Mouse (Mus musculus): ENCODE data around the gene Mast4. TPM values are rescaled to one million over a fixed set of nuclear protein-coding genes. Genes with fewer than 3 reads are reported as not detected.

The Mast4 gene
- total and polyA plus RNA-seq, 2 experiments, result 0.83 to 5.3 TPM

GRCm38 (mm10) chr13:102932434-102932833 lies 401.9 kb downstream of the Mast4 start:
- no peaks in the 10 kb centered on the region for H3K4me1 ChIP-seq (ENCODE audit: control insufficient read depth, insufficient read depth, low read length)
- no peak for TF ChIP-seq CTCF (IDR thresholded peaks at IDR 0.05; ENCODE audit: low read depth, low read length)
- no peak for TF ChIP-seq POLR2A (IDR thresholded peaks at IDR 0.05; ENCODE audit: extremely low read depth, insufficient read depth, low read length)
- DNase-seq (ENCODE audit: extremely low read depth, low read depth, low spot score), result no peak
- no peaks in the 10 kb centered on the region for H3K36me3 ChIP-seq (ENCODE audit: control insufficient read depth, insufficient read depth, low read length)
- no peaks in the 10 kb centered on the region for H3K79me2 ChIP-seq (ENCODE audit: control insufficient read depth, insufficient read depth, low read length)
- no peak overlapping the region for H3K27ac ChIP-seq (replicated peaks; ENCODE audit: insufficient read depth, low read depth, low read length)
- no peaks in the 10 kb centered on the region for H3K27me3 ChIP-seq (ENCODE audit: control insufficient read depth, insufficient read depth, low read length)
- WGBS, result 87% methylated on average over 9 of the region's 9 CpGs
- H3K9ac ChIP-seq (ENCODE audit: low read depth, low read length), result no peak overlapping the region
- no peak overlapping the region for H3K4me3 ChIP-seq (ENCODE audit: insufficient read depth, low read depth, low read length)

GRCm38 (mm10) chr13:102931951-102932350 lies 402.3 kb downstream of the Mast4 start:
- H3K9ac ChIP-seq (ENCODE audit: low read depth, low read length), result no peak overlapping the region
- H3K4me3 ChIP-seq (ENCODE audit: insufficient read depth, low read depth, low read length), result no peak overlapping the region
- no peaks in the 10 kb centered on the region for H3K27me3 ChIP-seq (ENCODE audit: control insufficient read depth, insufficient read depth, low read length)
- H3K4me1 ChIP-seq (ENCODE audit: control insufficient read depth, insufficient read depth, low read length), result no peaks in the 10 kb centered on the region
- WGBS, result 94% methylated on average over 1 of the region's 1 CpGs
- no peaks in the 10 kb centered on the region for H3K79me2 ChIP-seq (ENCODE audit: control insufficient read depth, insufficient read depth, low read length)
- H3K36me3 ChIP-seq (ENCODE audit: control insufficient read depth, insufficient read depth, low read length), result no peaks in the 10 kb centered on the region
- H3K27ac ChIP-seq (replicated peaks; ENCODE audit: insufficient read depth, low read depth, low read length), result no peak overlapping the region
- TF ChIP-seq POLR2A (IDR thresholded peaks at IDR 0.05; ENCODE audit: extremely low read depth, insufficient read depth, low read length) (no peak), CTCF (IDR thresholded peaks at IDR 0.05; ENCODE audit: low read depth, low read length) (no peak)
- no peak for DNase-seq (ENCODE audit: extremely low read depth, low read depth, low spot score)

GRCm38 (mm10) chr13:102925844-102926598 lies 408.3 kb downstream of the Mast4 start:
- DNase-seq (ENCODE audit: extremely low read depth, low read depth, low spot score), result peak; percentile 30
- Histone ChIP-seq H3K9ac (ENCODE audit: low read depth, low read length) (no peak overlapping the region), H3K79me2 (ENCODE audit: control insufficient read depth, insufficient read depth, low read length) (no peaks in the 10 kb centered on the region), H3K4me3 (ENCODE audit: insufficient read depth, low read depth, low read length) (no peak overlapping the region), H3K36me3 (ENCODE audit: control insufficient read depth, insufficient read depth, low read length) (no peaks in the 10 kb centered on the region), H3K27ac (replicated peaks; ENCODE audit: insufficient read depth, low read depth, low read length) (no peak overlapping the region), H3K4me1 (ENCODE audit: control insufficient read depth, insufficient read depth, low read length) (no peaks in the 10 kb centered on the region), H3K27me3 (ENCODE audit: control insufficient read depth, insufficient read depth, low read length) (no peaks in the 10 kb centered on the region)
- WGBS, result 59% methylated on average over 7 of the region's 7 CpGs
- TF ChIP-seq POLR2A (IDR thresholded peaks at IDR 0.05; ENCODE audit: extremely low read depth, insufficient read depth, low read length), result no peak
- 0 out of 2 replicates have a peak, but pooled peaks have one; percentile 26 for TF ChIP-seq CTCF (IDR thresholded peaks at IDR 0.05; ENCODE audit: low read depth, low read length)

- TF ChIP-seq POLR2A (IDR thresholded peaks at IDR 0.05; ENCODE audit: extremely low read depth, insufficient read depth, low read length) (no peak), CTCF (IDR thresholded peaks at IDR 0.05; ENCODE audit: low read depth, low read length) (no peak)
- Histone ChIP-seq H3K79me2 (ENCODE audit: control insufficient read depth, insufficient read depth, low read length) (no peaks in the 10 kb centered on the region), H3K27ac (replicated peaks; ENCODE audit: insufficient read depth, low read depth, low read length) (no peak overlapping the region), H3K36me3 (ENCODE audit: control insufficient read depth, insufficient read depth, low read length) (no peaks in the 10 kb centered on the region), H3K27me3 (ENCODE audit: control insufficient read depth, insufficient read depth, low read length) (no peaks in the 10 kb centered on the region), H3K4me1 (ENCODE audit: control insufficient read depth, insufficient read depth, low read length) (no peaks in the 10 kb centered on the region), H3K9ac (ENCODE audit: low read depth, low read length) (no peak overlapping the region), H3K4me3 (ENCODE audit: insufficient read depth, low read depth, low read length) (no peak overlapping the region)
- no peak for DNase-seq (ENCODE audit: extremely low read depth, low read depth, low spot score)
- 87% methylated on average over 7 of the region's 7 CpGs for WGBS
These were observed 414.6 kb downstream of the Mast4 start for GRCm38 (mm10) chr13:102919741-102920140.

DNA sequence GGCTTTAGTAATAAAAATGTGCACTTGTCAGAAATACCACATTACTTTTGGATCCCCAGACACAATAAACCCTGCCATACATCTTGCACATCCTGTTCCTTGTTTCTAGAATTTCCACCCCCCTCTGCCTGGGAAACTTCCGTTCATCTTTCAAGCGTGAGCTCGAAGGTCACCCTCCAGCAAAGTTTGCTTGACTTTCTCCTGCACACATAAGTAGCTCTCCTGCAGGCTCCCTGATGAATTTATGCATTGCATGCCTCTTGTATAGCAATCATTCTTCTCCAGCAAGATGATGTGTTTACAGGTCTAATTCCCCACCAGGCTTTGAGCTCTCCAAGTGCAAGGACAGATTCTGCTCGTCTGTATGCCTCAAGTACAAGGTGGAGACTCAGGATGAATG lies 415.7 kb downstream of the Mast4 start:
- H3K79me2 ChIP-seq (ENCODE audit: control insufficient read depth, insufficient read depth, low read length), result no peaks in the 10 kb centered on the region
- no peak for DNase-seq (ENCODE audit: extremely low read depth, low read depth, low spot score)
- 41% methylated on average over 4 of the region's 4 CpGs for WGBS

DNA sequence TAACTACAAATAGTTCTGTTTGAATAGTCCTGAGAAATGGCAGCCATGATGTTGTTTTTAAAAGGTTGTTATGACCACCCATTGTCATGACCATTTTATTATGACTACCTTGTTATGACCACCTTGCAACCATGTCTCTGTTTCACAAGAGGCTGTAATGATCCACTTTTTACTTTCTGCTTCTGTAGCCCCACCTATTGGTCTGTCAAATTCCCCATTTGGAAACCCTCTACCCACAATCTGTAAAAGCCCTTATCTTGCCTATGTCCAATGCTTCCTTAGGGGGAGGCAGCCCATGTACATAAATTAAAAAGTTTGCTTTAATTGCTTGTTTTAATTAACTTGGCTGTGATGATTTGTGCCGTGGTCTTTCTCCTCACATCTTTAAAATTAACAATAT lies 419.0 kb downstream of the Mast4 start:
- H3K79me2 ChIP-seq (ENCODE audit: control insufficient read depth, insufficient read depth, low read length), result no peaks in the 10 kb centered on the region
- TF ChIP-seq POLR2A (IDR thresholded peaks at IDR 0.05; ENCODE audit: extremely low read depth, insufficient read depth, low read length) (no peak), CTCF (IDR thresholded peaks at IDR 0.05; ENCODE audit: low read depth, low read length) (no peak)
- no peak for DNase-seq (ENCODE audit: extremely low read depth, low read depth, low spot score)
- H3K9ac ChIP-seq (ENCODE audit: low read depth, low read length), result no peak overlapping the region
- no peaks in the 10 kb centered on the region for H3K4me1 ChIP-seq (ENCODE audit: control insufficient read depth, insufficient read depth, low read length)
- H3K27me3 ChIP-seq (ENCODE audit: control insufficient read depth, insufficient read depth, low read length), result no peaks in the 10 kb centered on the region
- WGBS, result 88% methylated on average over 1 of the region's 1 CpGs
- H3K4me3 ChIP-seq (ENCODE audit: insufficient read depth, low read depth, low read length), result no peak overlapping the region
- no peaks in the 10 kb centered on the region for H3K36me3 ChIP-seq (ENCODE audit: control insufficient read depth, insufficient read depth, low read length)
- H3K27ac ChIP-seq (replicated peaks; ENCODE audit: insufficient read depth, low read depth, low read length), result no peak overlapping the region

More for the DNA sequence above, 415.7 kb downstream of the Mast4 start:
- Histone ChIP-seq H3K9ac (ENCODE audit: low read depth, low read length) (no peak overlapping the region), H3K27me3 (ENCODE audit: control insufficient read depth, insufficient read depth, low read length) (no peaks in the 10 kb centered on the region), H3K36me3 (ENCODE audit: control insufficient read depth, insufficient read depth, low read length) (no peaks in the 10 kb centered on the region), H3K4me1 (ENCODE audit: control insufficient read depth, insufficient read depth, low read length) (no peaks in the 10 kb centered on the region), H3K27ac (replicated peaks; ENCODE audit: insufficient read depth, low read depth, low read length) (no peak overlapping the region), H3K4me3 (ENCODE audit: insufficient read depth, low read depth, low read length) (no peak overlapping the region)
- TF ChIP-seq CTCF (IDR thresholded peaks at IDR 0.05; ENCODE audit: low read depth, low read length), result no peak
- TF ChIP-seq POLR2A (IDR thresholded peaks at IDR 0.05; ENCODE audit: extremely low read depth, insufficient read depth, low read length), result no peak
